Mouse (Mus musculus) urinary bladder, postnatal 14 days (tissue): ENCODE measurements around the gene Bcl2l13.
"Not testable (repeated sequence)": the region's sequence is repeated elsewhere in the genome, so short reads cannot be mapped to it uniquely, and the experiment has no call there.

Experiments used
- DNase-seq: peaks from one replicate; pipeline ENCODE4 v3.0.0; 2021; ENCODE audit warnings: low spot score

The Bcl2l13 gene

DNA sequence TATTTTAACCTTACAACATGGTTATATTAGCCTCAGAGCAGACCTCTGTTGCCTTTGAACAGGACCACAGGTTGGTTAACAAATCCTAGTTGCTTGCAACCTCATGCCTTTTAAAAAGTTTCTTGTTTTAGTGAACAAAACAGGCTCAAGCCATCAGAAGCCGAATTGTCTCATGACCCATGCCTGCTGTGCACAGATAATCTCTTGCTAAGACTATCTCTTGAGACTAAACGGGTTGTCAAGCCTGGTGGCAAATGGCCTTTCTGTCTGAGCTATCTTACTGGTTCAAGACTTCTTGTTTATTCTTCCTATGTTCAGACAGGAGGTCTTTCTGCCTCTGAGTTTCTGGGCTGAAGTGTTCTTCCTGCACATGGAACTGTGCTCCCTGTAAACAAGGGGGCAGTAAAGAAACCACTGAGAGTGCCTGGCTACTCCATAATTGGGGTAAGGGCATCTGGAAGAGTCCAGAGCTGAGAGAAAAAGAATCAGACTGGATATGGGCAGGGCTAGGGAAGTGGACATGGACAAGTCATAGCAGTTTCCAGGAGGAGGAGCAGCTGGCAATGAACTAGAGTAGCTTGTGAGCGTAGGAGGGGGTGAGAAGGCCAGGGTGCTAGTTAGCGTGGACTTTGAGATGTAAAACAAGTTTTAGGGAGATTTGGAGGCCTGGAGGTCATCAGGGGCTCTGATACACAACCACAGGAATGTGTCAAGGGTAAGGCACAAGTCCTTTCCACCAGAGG lies 5.0 kb upstream of the Bcl2l13 start:
- DNase-seq: no peak

GRCm38 (mm10) chr6:120832097-120832496 lies 3.9 kb upstream of the Bcl2l13 start:
- peak; percentile 32 for DNase-seq

- DNase-seq: no peak
These were observed 1.2 kb upstream of the Bcl2l13 start for GRCm38 (mm10) chr6:120834766-120835321.

- DNase-seq: peak; percentile 38
These were observed 558 bp downstream of the Bcl2l13 start for GRCm38 (mm10) chr6:120836389-120837151.

DNA sequence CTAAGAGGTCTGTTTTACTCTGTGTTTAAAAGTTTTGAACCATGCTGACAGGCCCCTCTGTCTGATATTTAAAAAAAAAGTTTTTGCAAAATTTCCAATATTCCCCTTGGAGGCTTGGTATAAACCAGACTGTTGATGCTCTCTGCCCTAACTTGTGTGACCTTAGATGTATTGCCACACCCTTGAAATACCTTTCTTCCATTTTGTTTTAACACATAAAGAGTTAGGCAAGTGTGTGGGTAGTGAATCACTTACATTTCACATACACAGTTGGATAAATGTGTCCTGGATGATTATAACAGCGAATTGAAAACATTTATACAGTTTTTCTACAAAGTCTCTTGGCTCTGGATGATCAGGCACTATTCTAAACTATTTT lies 1.1 kb downstream of the Bcl2l13 start:
- no peak for DNase-seq

DNA sequence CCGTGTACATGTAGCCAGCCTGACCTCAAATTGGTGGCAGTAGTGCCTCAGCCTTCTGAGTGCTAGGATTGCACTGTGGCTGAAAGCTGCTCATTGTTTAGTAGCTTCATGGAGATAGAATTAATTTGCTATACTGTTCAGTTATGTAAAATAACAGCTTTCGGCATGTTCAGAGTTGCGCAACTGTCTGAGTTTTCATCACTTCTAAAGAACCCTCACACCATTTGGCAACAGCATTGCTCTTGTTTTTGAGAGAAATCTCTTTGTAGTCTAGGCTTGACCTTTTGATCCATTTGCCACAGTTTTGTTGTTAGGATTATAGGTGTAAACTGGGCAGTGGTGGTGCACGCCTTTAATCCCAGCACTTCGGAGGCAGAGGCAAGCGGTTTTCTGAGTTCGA lies 4.2 kb downstream of the Bcl2l13 start:
- DNase-seq: no peak

- no peak for DNase-seq
These were observed 5.7 kb downstream of the Bcl2l13 start for GRCm38 (mm10) chr6:120841754-120842153.

DNA sequence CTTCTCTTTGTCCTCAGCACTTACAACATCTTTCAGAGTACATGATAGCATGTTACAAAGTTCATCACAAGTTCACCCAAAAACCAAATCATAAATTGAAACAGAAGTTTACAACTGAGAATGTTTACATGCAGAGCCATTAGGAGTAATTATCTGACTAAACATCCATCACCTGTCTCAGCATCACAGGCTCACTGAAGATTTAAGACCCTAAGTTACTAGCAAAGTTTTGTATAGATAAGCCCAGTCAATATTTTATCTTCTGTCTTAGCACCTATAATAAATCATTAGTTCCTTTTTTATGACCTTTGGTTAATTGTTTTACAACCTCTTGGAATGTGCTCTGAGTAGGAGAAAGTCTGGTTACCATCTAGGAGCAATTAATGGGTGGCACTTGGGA lies 14.7 kb downstream of the Bcl2l13 start:
- DNase-seq: not testable (repeated sequence)

- DNase-seq: no peak
These were observed 18.4 kb downstream of the Bcl2l13 start for GRCm38 (mm10) chr6:120854413-120854812.

- no peak for DNase-seq
These were observed 22.3 kb downstream of the Bcl2l13 start for GRCm38 (mm10) chr6:120858217-120858711.

DNA sequence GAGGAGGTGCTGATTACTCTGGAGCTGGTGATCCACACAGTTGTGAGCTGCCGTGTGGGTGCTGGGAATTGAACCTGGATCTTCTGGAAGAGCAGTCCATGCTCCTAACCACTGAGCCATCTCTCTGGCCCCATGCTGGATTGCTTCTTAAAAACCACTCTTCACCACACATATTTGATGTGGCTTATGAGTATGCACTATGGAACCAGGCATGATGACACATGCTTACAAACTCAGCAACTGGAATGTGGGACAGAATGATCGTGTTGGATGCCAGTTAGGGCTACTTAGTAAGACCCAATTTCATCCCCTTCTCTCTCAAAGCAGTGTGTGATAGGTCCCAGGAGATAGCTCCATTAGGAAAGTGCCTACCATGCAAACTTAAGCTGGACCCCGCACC lies 24.1 kb downstream of the Bcl2l13 start:
- DNase-seq: no peak

- DNase-seq: no peak
These were observed 30.2 kb downstream of the Bcl2l13 start for GRCm38 (mm10) chr6:120866051-120866814.

GRCm38 (mm10) chr6:120868824-120869223 lies 32.8 kb downstream of the Bcl2l13 start:
- DNase-seq: no peak

DNA sequence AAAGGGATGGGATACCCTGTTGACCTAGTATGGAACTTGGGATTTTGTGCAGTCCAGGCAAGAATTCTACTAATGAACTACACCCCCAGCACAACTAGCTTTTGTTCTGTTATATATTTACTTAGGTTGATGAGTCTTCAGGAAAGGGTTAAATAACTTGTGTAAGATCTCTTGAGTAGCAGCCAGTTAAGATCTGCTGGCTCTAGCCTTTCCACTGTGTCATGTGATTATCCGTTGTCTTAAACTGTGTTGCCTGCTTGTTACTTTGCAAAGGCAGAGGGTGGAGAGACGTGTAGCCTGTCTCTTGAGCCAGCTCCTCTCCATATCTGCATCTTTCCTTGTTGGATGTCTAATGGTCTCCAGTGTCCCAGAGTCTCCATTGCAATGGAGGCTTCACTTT lies 35.3 kb downstream of the Bcl2l13 start:
- no peak for DNase-seq

- DNase-seq: no peak
These were observed 37.9 kb downstream of the Bcl2l13 start for GRCm38 (mm10) chr6:120873874-120874273.

- DNase-seq: no peak
These were observed 43.0 kb downstream of the Bcl2l13 start for GRCm38 (mm10) chr6:120879046-120879445.

- no peak for DNase-seq
These were observed 48.4 kb downstream of the Bcl2l13 start for GRCm38 (mm10) chr6:120884436-120884835.

DNA sequence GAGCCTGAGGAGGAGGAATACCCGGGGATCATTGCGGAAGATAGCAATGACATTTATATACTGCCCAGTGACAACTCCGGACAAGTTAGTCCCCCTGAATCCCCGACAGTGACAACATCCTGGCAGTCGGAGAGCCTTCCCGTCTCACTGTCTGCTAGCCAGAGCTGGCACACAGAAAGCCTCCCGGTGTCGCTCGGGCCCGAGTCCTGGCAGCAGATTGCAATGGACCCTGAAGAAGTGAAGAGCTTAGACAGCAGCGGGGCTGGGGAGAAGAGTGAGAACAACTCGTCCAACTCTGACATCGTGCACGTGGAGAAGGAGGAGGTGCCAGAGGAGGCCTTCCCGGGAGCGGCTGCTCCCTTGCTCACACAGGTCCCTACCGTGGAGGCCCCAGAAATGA lies 50.7 kb downstream of the Bcl2l13 start:
- no peak for DNase-seq

- DNase-seq: no peak
These were observed 58.1 kb downstream of the Bcl2l13 start for GRCm38 (mm10) chr6:120894089-120894488.

DNA sequence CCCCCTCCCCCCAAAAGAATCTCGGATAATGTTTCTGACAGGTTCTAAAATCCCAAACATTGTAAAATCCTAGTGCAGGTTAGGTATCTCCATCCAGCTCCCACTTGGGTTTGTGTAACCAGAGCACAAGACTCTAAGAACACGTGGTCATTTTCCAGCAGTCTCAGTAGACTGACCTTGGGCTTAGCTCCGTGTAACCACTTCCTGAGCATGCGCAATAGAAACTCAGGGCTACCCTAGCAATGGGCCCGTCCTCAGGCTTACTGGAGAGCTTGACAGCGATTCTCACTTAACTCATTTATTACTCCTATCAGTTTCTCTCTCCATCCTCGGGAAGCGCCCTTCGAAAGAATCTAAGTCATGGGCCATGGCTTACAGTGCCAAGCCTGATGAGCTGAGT lies 58.5 kb downstream of the Bcl2l13 start:
- no peak for DNase-seq

- peak; percentile 32 for DNase-seq
These were observed 62.3 kb downstream of the Bcl2l13 start for GRCm38 (mm10) chr6:120898188-120898833.
